Mouse (Mus musculus): ENCODE measurements around the gene Xrcc1. TPM values are rescaled to one million over a fixed set of nuclear protein-coding genes. Genes with fewer than 3 reads are reported as not detected.
A peak's percentile ranks its signal among the peaks of the same experiment; 100 is the strongest.

Gene Xrcc1
- polyA plus RNA-seq, 1 experiment = 54.6 TPM

DNA sequence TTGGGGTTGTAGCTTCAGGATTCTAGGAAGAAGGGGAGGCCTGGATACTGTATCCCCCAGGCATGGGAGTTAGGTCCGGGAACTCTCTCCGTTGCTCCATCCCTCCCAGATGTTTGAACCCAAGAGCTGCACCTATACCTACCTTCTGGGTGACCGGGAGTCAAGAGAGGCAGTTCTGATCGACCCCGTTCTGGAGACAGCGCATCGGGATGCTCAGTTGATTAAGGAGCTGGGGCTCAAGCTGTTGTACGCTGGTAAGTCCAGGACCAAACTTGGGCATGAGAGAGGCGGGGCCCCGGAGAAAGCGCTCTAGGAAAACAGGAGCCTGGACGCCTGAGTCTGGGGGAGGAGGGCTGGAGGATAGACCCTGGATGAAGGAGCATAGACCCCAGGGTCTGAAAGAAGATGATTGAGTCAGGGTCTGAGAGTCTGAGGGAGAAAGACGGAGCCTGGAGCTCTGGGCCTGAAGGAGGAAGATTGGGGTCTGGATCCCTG lies 48.3 kb downstream of the Xrcc1 start:
- H3K4me1 ChIP-seq (ENCODE audit: control insufficient read depth, insufficient read depth, low read length) = peaks cover 27% of the 10 kb centered on the region
- H3K27ac ChIP-seq (ENCODE audit: insufficient read depth, low read depth, low read length) = no peak overlapping the region
- peak overlapping the region; percentile 74 for H3K4me3 ChIP-seq (ENCODE audit: insufficient read depth, low read length)
- TF ChIP-seq CTCF (IDR thresholded peaks at IDR 0.05; ENCODE audit: low read depth, low read length) (no peak), POLR2A (IDR thresholded peaks at IDR 0.05; ENCODE audit: borderline replicate concordance, low read depth, low read length) (no peak)

DNA sequence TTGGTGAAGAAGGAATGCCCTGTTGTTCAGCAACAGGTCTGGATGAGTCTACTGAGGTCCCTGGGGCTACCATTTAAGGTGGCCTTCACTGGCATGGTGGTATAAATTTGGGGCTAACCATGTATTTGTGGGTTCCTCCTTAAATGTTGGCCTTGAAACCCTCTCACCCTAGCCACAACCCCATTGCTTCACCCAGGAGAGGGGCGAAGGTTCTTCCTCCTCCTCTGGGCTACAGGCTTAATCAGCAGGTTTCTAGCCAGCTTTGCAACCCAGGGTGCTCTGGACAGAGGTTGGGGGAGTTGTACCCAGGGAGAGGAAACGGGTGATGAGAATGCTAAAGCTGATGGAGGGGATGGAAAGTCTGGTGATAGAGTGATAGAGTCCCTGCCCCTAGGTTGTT lies 49.4 kb downstream of the Xrcc1 start:
- Histone ChIP-seq H3K27ac (ENCODE audit: insufficient read depth, low read depth, low read length) (no peak overlapping the region), H3K4me1 (ENCODE audit: control insufficient read depth, insufficient read depth, low read length) (peaks cover 27% of the 10 kb centered on the region), H3K4me3 (ENCODE audit: insufficient read depth, low read length) (no peak overlapping the region)
- TF ChIP-seq CTCF (IDR thresholded peaks at IDR 0.05; ENCODE audit: low read depth, low read length) (no peak), POLR2A (IDR thresholded peaks at IDR 0.05; ENCODE audit: borderline replicate concordance, low read depth, low read length) (no peak)

DNA sequence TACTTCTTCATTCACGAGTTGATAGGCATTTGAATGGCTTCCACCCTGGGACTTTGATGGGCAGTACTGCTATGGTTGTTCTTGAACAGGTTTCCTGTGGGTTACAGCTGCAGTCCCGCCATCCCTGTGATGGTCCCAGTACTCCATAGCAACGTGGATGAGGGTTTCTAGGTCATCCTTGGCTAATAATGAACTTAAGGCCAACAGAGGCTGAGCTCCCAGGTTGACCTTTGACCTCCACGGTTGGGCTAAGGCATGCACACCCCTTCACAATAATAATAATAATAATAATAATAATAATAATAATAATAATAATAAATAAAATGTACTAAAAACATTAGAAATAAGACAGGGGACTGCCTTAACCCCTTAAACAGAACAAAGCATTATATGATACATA lies 52.0 kb downstream of the Xrcc1 start:
- Histone ChIP-seq H3K4me1 (ENCODE audit: control insufficient read depth, insufficient read depth, low read length) (peaks cover 23% of the 10 kb centered on the region), H3K27ac (ENCODE audit: insufficient read depth, low read depth, low read length) (no peak overlapping the region), H3K4me3 (ENCODE audit: insufficient read depth, low read length) (no peak overlapping the region)
- TF ChIP-seq POLR2A (IDR thresholded peaks at IDR 0.05; ENCODE audit: borderline replicate concordance, low read depth, low read length) = no peak
- TF ChIP-seq CTCF (IDR thresholded peaks at IDR 0.05; ENCODE audit: low read depth, low read length) = no peak

- H3K4me1 ChIP-seq (ENCODE audit: control insufficient read depth, insufficient read depth, low read length) = peaks cover 22% of the 10 kb centered on the region
- H3K4me3 ChIP-seq (ENCODE audit: insufficient read depth, low read length) = no peak overlapping the region
- no peak overlapping the region for H3K27ac ChIP-seq (ENCODE audit: insufficient read depth, low read depth, low read length)
- no peak for TF ChIP-seq POLR2A (IDR thresholded peaks at IDR 0.05; ENCODE audit: borderline replicate concordance, low read depth, low read length)
- TF ChIP-seq CTCF (IDR thresholded peaks at IDR 0.05; ENCODE audit: low read depth, low read length) = 0 out of 2 replicates have a peak, but pooled peaks have one; percentile 12
These were observed 53.4 kb downstream of the Xrcc1 start for GRCm38 (mm10) chr7:24599211-24600067.

- TF ChIP-seq POLR2A (IDR thresholded peaks at IDR 0.05; ENCODE audit: borderline replicate concordance, low read depth, low read length) (no peak), CTCF (IDR thresholded peaks at IDR 0.05; ENCODE audit: low read depth, low read length) (peak; percentile 99)
- Histone ChIP-seq H3K27ac (ENCODE audit: insufficient read depth, low read depth, low read length) (no peak overlapping the region), H3K4me1 (ENCODE audit: control insufficient read depth, insufficient read depth, low read length) (peaks cover 7% of the 10 kb centered on the region), H3K4me3 (ENCODE audit: insufficient read depth, low read length) (no peak overlapping the region)
These were observed 55.0 kb downstream of the Xrcc1 start for GRCm38 (mm10) chr7:24600941-24601597.

- TF ChIP-seq CTCF (IDR thresholded peaks at IDR 0.05; ENCODE audit: low read depth, low read length) (no peak), POLR2A (IDR thresholded peaks at IDR 0.05; ENCODE audit: borderline replicate concordance, low read depth, low read length) (no peak)
- H3K27ac ChIP-seq (ENCODE audit: insufficient read depth, low read depth, low read length) = no peak overlapping the region
- H3K4me3 ChIP-seq (ENCODE audit: insufficient read depth, low read length) = no peak overlapping the region
- H3K4me1 ChIP-seq (ENCODE audit: control insufficient read depth, insufficient read depth, low read length) = peaks cover 5% of the 10 kb centered on the region
These were observed 59.5 kb downstream of the Xrcc1 start for GRCm38 (mm10) chr7:24605561-24605960.

DNA sequence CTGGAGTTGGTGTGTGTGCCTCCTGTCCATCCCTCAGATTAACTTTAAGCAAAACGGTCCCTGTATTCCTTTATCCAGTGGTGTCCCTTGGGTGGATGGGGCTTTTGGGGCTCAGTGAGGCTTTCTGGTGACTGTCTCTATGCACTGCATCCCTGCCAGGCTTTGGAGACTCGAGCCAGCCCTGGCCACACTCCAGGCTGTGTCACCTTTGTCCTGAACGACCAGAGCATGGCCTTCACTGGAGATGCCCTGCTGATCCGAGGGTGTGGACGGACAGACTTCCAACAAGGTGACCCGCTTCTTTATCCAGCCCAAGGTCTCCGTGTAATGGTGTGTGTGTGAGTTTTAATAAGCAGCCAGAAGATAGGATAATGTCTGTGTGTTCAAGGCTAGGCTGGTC lies 60.0 kb downstream of the Xrcc1 start:
- no peak for TF ChIP-seq CTCF (IDR thresholded peaks at IDR 0.05; ENCODE audit: low read depth, low read length)
- no peak for TF ChIP-seq POLR2A (IDR thresholded peaks at IDR 0.05; ENCODE audit: borderline replicate concordance, low read depth, low read length)
- Histone ChIP-seq H3K4me1 (ENCODE audit: control insufficient read depth, insufficient read depth, low read length) (peaks cover 5% of the 10 kb centered on the region), H3K27ac (ENCODE audit: insufficient read depth, low read depth, low read length) (no peak overlapping the region), H3K4me3 (ENCODE audit: insufficient read depth, low read length) (no peak overlapping the region)

GRCm38 (mm10) chr7:24608017-24608416 lies 61.9 kb downstream of the Xrcc1 start:
- H3K4me3 ChIP-seq (ENCODE audit: insufficient read depth, low read length) = no peak overlapping the region
- H3K4me1 ChIP-seq (ENCODE audit: control insufficient read depth, insufficient read depth, low read length) = peaks cover 9% of the 10 kb centered on the region
- TF ChIP-seq CTCF (IDR thresholded peaks at IDR 0.05; ENCODE audit: low read depth, low read length) (no peak), POLR2A (IDR thresholded peaks at IDR 0.05; ENCODE audit: borderline replicate concordance, low read depth, low read length) (no peak)
- no peak overlapping the region for H3K27ac ChIP-seq (ENCODE audit: insufficient read depth, low read depth, low read length)

- Histone ChIP-seq H3K4me1 (ENCODE audit: control insufficient read depth, insufficient read depth, low read length) (peaks cover 9% of the 10 kb centered on the region), H3K4me3 (ENCODE audit: insufficient read depth, low read length) (no peak overlapping the region), H3K27ac (ENCODE audit: insufficient read depth, low read depth, low read length) (no peak overlapping the region)
- no peak for TF ChIP-seq CTCF (IDR thresholded peaks at IDR 0.05; ENCODE audit: low read depth, low read length)
- no peak for TF ChIP-seq POLR2A (IDR thresholded peaks at IDR 0.05; ENCODE audit: borderline replicate concordance, low read depth, low read length)
These were observed 62.5 kb downstream of the Xrcc1 start for GRCm38 (mm10) chr7:24608561-24608960.

All from bone marrow macrophage, adult 2 months (primary cell).